Mouse (Mus musculus) MEL (cell line): ENCODE measurements around the gene Neu1. TPM values are rescaled to one million over a fixed set of nuclear protein-coding genes. Genes with fewer than 3 reads are reported as not detected.
A peak's percentile ranks its signal among the peaks of the same experiment; 100 is the strongest.

Experiments used
- DNase-seq: peaks from one replicate; pipeline ENCODE4 v3.0.0; 2011; ENCODE audit warnings: low read depth, low spot score
- H3K27ac ChIP-seq: 2 replicates; pipeline ENCODE4 v1.5.1; 2012; ENCODE audit warnings: low read depth, mild to moderate bottlenecking, control low read depth, low read length, moderate library complexity; ENCODE audit not compliant: control insufficient read depth
- H3K27me3 ChIP-seq, 2 experiments: fragments of 150-350 bp in 1 of 2; sonication (generic) in 1 of 2; 2 replicates each; pipeline ENCODE4 v1.6.1; 2012; ENCODE audit warnings: low read length in 2 of 2, mild to moderate bottlenecking in 2 of 2, improper control_type of control experiment in 1 of 2, moderate library complexity in 1 of 2; ENCODE audit not compliant: insufficient read depth in 2 of 2, control insufficient read depth in 1 of 2
- H3K36me3 ChIP-seq, 2 experiments: 2 replicates each; pipeline ENCODE4 v1.6.1; 2012 to 2014; ENCODE audit warnings: low read length in 2 of 2, improper control_type of control experiment in 1 of 2, inconsistent platforms in 1 of 2, mild to moderate bottlenecking in 1 of 2; ENCODE audit not compliant: insufficient read depth in 2 of 2, control insufficient read depth in 1 of 2
- H3K4me1 ChIP-seq, 2 experiments: fragments of 150-350 bp in 1 of 2; sonication (generic) in 1 of 2; 2 replicates each; pipeline ENCODE4 v1.6.1; 2012; ENCODE audit warnings: low read length in 2 of 2, improper control_type of control experiment in 1 of 2, mild to moderate bottlenecking in 1 of 2; ENCODE audit not compliant: insufficient read depth in 2 of 2, control insufficient read depth in 1 of 2
- H3K4me3 ChIP-seq, 2 experiments: fragments of 150-350 bp in 1 of 2; sonication (generic) in 1 of 2; 2 replicates each; pipeline ENCODE4 v1.5.1; 2012; ENCODE audit warnings: low read depth in 2 of 2, low read length in 2 of 2, mild to moderate bottlenecking in 2 of 2, moderate library complexity in 2 of 2, control low read depth in 1 of 2, improper control_type of control experiment in 1 of 2; ENCODE audit not compliant: control insufficient read depth in 1 of 2, insufficient read depth in 1 of 2
- H3K79me2 ChIP-seq: 2 replicates; pipeline ENCODE4 v1.6.1; 2012; ENCODE audit warnings: mild to moderate bottlenecking, low read length, moderate library complexity; ENCODE audit not compliant: control insufficient read depth, poor library complexity, insufficient read depth
- H3K9ac ChIP-seq: 2 replicates; pipeline ENCODE4 v1.6.1; 2012; ENCODE audit warnings: low read depth, mild to moderate bottlenecking, control low read depth, low read length, moderate library complexity; ENCODE audit not compliant: control insufficient read depth, poor library complexity, severe bottlenecking
- H3K9me3 ChIP-seq: fragments of 150-350 bp; sonication (generic); replicated peaks from 2 replicates; pipeline ENCODE4 v1.6.1; 2012; ENCODE audit warnings: mild to moderate bottlenecking, low read length, improper control_type of control experiment, moderate library complexity; ENCODE audit not compliant: insufficient read depth
- BHLHE40 ChIP-seq: IDR thresholded peaks from 2 replicates; pipeline ENCODE4 v1.6.1; 2012; ENCODE audit warnings: low read depth, mild to moderate bottlenecking, inconsistent platforms, low read length, improper control_type of control experiment, borderline replicate concordance
- CHD2 ChIP-seq: IDR thresholded peaks from 2 replicates; pipeline ENCODE4 v1.6.1; 2011; ENCODE audit warnings: low read length, improper control_type of control experiment
- CTCF ChIP-seq, 3 experiments: IDR thresholded peaks in 2 of 3; conservative IDR thresholded peaks in 1 of 3; 2 replicates each; pipeline ENCODE4 v1.5.1; 2011 to 2012; ENCODE audit warnings: low read length in 3 of 3, low read depth in 2 of 3, mild to moderate bottlenecking in 2 of 3, improper control_type of control experiment in 1 of 3, inconsistent platforms in 1 of 3, mixed read lengths in 1 of 3, moderate library complexity in 1 of 3; ENCODE audit not compliant: control insufficient read depth in 1 of 3, insufficient read depth in 1 of 3, poor library complexity in 1 of 3, severe bottlenecking in 1 of 3
- ELF1 ChIP-seq: IDR thresholded peaks from 2 replicates; pipeline ENCODE4 v1.6.1; 2014; ENCODE audit warnings: low read depth, mild to moderate bottlenecking, inconsistent platforms, low read length, improper control_type of control experiment, moderate library complexity
- EP300 ChIP-seq, 2 experiments: IDR thresholded peaks; 2 replicates each; pipeline ENCODE4 v1.6.1; 2011; ENCODE audit warnings: improper control_type of control experiment in 2 of 2, low read length in 2 of 2, low read depth in 1 of 2, mild to moderate bottlenecking in 1 of 2
- GABPA ChIP-seq: IDR thresholded peaks from 2 replicates; pipeline ENCODE4 v1.6.1; 2012; ENCODE audit warnings: low read depth, mild to moderate bottlenecking, inconsistent platforms, low read length, improper control_type of control experiment, moderate library complexity
- MAFK ChIP-seq: IDR thresholded peaks from 2 replicates; pipeline ENCODE4 v1.6.1; 2011; ENCODE audit warnings: low read depth, mild to moderate bottlenecking, low read length, improper control_type of control experiment, borderline replicate concordance
- MAX ChIP-seq: IDR thresholded peaks from 2 replicates; pipeline ENCODE4 v1.6.1; 2011; ENCODE audit warnings: low read length, improper control_type of control experiment
- MAZ ChIP-seq: IDR thresholded peaks from 2 replicates; pipeline ENCODE4 v1.6.1; 2012; ENCODE audit warnings: low read depth, mild to moderate bottlenecking, inconsistent platforms, low read length, improper control_type of control experiment
- MXI1 ChIP-seq: IDR thresholded peaks from 2 replicates; pipeline ENCODE4 v1.6.1; 2011; ENCODE audit warnings: mild to moderate bottlenecking, low read depth, low read length, improper control_type of control experiment
- MYB ChIP-seq: IDR thresholded peaks from 2 replicates; pipeline ENCODE4 v1.6.1; 2011; ENCODE audit warnings: mild to moderate bottlenecking, low read depth, low read length, improper control_type of control experiment
- MYC ChIP-seq: IDR thresholded peaks from 2 replicates; pipeline ENCODE4 v1.6.1; 2011; ENCODE audit warnings: low read depth, mild to moderate bottlenecking, low read length, improper control_type of control experiment, moderate library complexity
- NELFE ChIP-seq: IDR thresholded peaks from 2 replicates; pipeline ENCODE4 v1.6.1; 2011; ENCODE audit warnings: low read depth, low read length, improper control_type of control experiment
- NRF1 ChIP-seq: IDR thresholded peaks from 2 replicates; pipeline ENCODE4 v1.6.1; 2014; ENCODE audit warnings: low read depth, mild to moderate bottlenecking, inconsistent platforms, low read length, improper control_type of control experiment, moderate library complexity; ENCODE audit not compliant: poor library complexity, insufficient read depth, severe bottlenecking
- POLR2A ChIP-seq, 2 experiments: IDR thresholded peaks; 2 replicates each; pipeline ENCODE4 v1.6.1; 2011 to 2012; ENCODE audit warnings: low read length in 2 of 2, mild to moderate bottlenecking in 2 of 2, control low read depth in 1 of 2, improper control_type of control experiment in 1 of 2, low read depth in 1 of 2, moderate library complexity in 1 of 2; ENCODE audit not compliant: control insufficient read depth in 1 of 2, insufficient read depth in 1 of 2, poor library complexity in 1 of 2
- RAD21 ChIP-seq: IDR thresholded peaks from 2 replicates; pipeline ENCODE4 v1.6.1; 2011; ENCODE audit warnings: mild to moderate bottlenecking, low read depth, low read length, improper control_type of control experiment
- RCOR1 ChIP-seq: IDR thresholded peaks from 2 replicates; pipeline ENCODE4 v1.6.1; 2012; ENCODE audit warnings: low read depth, mild to moderate bottlenecking, inconsistent platforms, low read length, improper control_type of control experiment
- SMC3 ChIP-seq: IDR thresholded peaks from 2 replicates; pipeline ENCODE4 v1.6.1; 2011; ENCODE audit warnings: low read depth, low read length, improper control_type of control experiment
- USF1 ChIP-seq: IDR thresholded peaks from 2 replicates; pipeline ENCODE4 v1.6.1; 2014; ENCODE audit warnings: low read depth, mild to moderate bottlenecking, inconsistent platforms, low read length, improper control_type of control experiment, moderate library complexity
- ZC3H11A ChIP-seq: IDR thresholded peaks from 2 replicates; pipeline ENCODE4 v1.6.1; 2012; ENCODE audit warnings: low read depth, mild to moderate bottlenecking, inconsistent platforms, low read length, improper control_type of control experiment
- ZKSCAN1 ChIP-seq: IDR thresholded peaks from 2 replicates; pipeline ENCODE4 v1.6.1; 2012; ENCODE audit warnings: low read depth, mild to moderate bottlenecking, inconsistent platforms, low read length, improper control_type of control experiment, moderate library complexity
- ZMIZ1 ChIP-seq: IDR thresholded peaks from 2 replicates; pipeline ENCODE4 v1.6.1; 2012; ENCODE audit warnings: low read depth, mild to moderate bottlenecking, inconsistent platforms, low read length, improper control_type of control experiment, moderate library complexity
- ZNF384 ChIP-seq: IDR thresholded peaks from 2 replicates; pipeline ENCODE4 v1.6.1; 2012; ENCODE audit warnings: low read depth, mild to moderate bottlenecking, inconsistent platforms, low read length, improper control_type of control experiment
- polyA plus RNA-seq, 2 experiments: library from polyadenylated mRNA; stranded (reverse) in 1 of 2; unstranded in 1 of 2; fragments of >175 nt in 1 of 2; fragments of >200 nt in 1 of 2; gene quantifications; 2 replicates each; pipeline versions ENCODE4 v1.2.1 to v1.2.4; 2012; ENCODE audit warnings: low replicate concordance in 2 of 2, low read depth in 1 of 2; ENCODE audit not compliant: insufficient read length in 2 of 2, insufficient read depth in 1 of 2, missing spikeins in 1 of 2
- total RNA-seq: library from RNA; depleted of rRNA; stranded (reverse); fragments of 300-350 nt; gene quantifications from 2 replicates; pipeline ENCODE4 v1.2.3, GENCODE M21; 2012

Neu1 gene
- total and polyA plus RNA-seq, 3 experiments = 6.5 to 7.9 TPM; not detected in 1

DNA sequence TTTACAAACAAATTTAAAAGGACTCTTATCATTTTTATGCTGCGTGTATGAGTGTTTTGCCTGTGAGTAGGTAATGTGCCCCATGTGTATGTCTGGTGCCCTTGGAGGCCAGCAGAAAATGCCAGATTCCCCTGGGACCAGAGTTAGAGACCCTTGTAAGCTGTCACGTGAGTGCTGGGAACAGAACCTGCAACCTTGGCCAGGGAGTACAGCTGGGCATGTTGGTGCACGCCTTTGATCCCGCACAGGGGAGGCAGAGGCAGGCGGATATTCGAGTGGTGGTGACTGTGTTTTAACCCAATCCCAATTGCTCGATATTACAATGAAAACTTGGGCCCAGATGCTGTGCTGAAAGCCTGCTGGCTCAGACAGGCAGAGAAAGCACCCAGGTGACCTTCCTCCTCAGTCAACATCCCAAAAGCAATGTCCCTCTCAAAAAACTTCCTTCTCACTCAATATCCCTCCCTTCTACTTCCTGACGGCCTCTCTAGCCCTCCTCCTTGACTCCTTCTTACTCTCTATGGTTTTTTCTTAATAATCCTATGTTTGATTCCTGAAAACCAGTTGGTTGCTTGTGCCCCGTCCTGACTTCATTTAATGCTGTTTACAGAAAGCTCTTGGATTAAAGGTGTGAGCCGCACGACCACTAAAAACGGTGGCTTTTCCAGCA, 40.8 kb upstream of the Neu1 start:
- no peaks in the 10 kb centered on the region for H3K27me3 ChIP-seq
- peaks cover 0 to 6% of the 10 kb centered on the region in 2 experiments; a peak in 2 of 4 replicates for H3K4me1 ChIP-seq
- peaks cover 8% of the 10 kb centered on the region for H3K79me2 ChIP-seq
- DNase-seq = no peak
- TF ChIP-seq MAX (no peak), MYB (no peak), BHLHE40 (no peak), NELFE (no peak), ZKSCAN1 (no peak)
- H3K4me3 ChIP-seq = no peak overlapping the region
- no peak overlapping the region for H3K9ac ChIP-seq
- no peaks in the 10 kb centered on the region for H3K9me3 ChIP-seq
- H3K27ac ChIP-seq = no peak overlapping the region
- H3K36me3 ChIP-seq = peaks cover 0 to 2% of the 10 kb centered on the region in 2 experiments; a peak in 1 of 4 replicates

DNA sequence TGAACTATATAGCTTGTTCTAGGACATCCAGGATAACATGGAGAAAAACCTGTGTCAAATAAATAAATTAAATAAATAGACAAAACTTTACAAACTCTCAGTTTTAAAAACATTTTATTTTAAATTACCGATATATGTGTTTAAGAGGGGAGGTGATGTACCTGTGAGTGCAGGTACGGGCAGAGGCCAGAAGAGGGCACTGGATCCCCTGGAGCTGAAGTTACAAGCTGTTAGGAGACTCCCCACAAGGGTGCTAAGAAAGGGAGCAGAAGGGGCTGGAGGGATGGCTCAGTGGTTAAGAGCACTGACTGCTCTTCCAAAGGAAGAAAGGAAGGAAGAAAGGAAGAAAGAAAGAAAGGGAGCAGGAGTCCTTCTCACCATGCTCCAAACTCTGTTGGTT, 39.7 kb upstream of the Neu1 start:
- H3K4me1 ChIP-seq = peaks cover 0 to 9% of the 10 kb centered on the region in 2 experiments; a peak in 2 of 4 replicates

More for the DNA sequence above, 39.7 kb upstream of the Neu1 start:
- DNase-seq = peak; percentile 53
- TF ChIP-seq EP300 (IDR thresholded peaks at IDR 0.05; ENCODE audit: low read depth in 1 of 2, low read length in 2 of 2) = no peak
- no peak for TF ChIP-seq ZMIZ1
- no peak for TF ChIP-seq MYC
- TF ChIP-seq ELF1 = no peak
- TF ChIP-seq MAZ = no peak
- TF ChIP-seq NRF1 = no peak
- no peak for TF ChIP-seq CHD2
- TF ChIP-seq RAD21 = peak; percentile 32
- no peak for TF ChIP-seq ZNF384
- peak; percentile 36 to 58 (median 42) for TF ChIP-seq CTCF (IDR thresholded peaks at IDR 0.05 in 2 of 3, conservative IDR thresholded peaks at IDR 0.05 in 1 of 3; ENCODE audit: control insufficient read depth in 1 of 3, insufficient read depth in 1 of 3, low read depth in 2 of 3, low read length in 3 of 3, poor library complexity in 1 of 3, severe bottlenecking in 1 of 3)
- TF ChIP-seq SMC3 = peak; percentile 27; the same call in 1 of the 2 replicates
- no peak for TF ChIP-seq POLR2A (IDR thresholded peaks at IDR 0.05; ENCODE audit: control insufficient read depth in 1 of 2, insufficient read depth in 1 of 2, low read depth in 1 of 2, low read length in 2 of 2, poor library complexity in 1 of 2)
- no peak for TF ChIP-seq ZC3H11A
- no peak for TF ChIP-seq RCOR1
- no peak for TF ChIP-seq MAFK
- no peak for TF ChIP-seq MXI1
- TF ChIP-seq BHLHE40 = no peak
- TF ChIP-seq USF1 = no peak
- TF ChIP-seq GABPA = no peak
- peaks cover 0 to 5% of the 10 kb centered on the region in 2 experiments; a peak in 2 of 4 replicates for H3K36me3 ChIP-seq
- no peak overlapping the region for H3K4me3 ChIP-seq
- H3K27ac ChIP-seq = no peak overlapping the region
- H3K79me2 ChIP-seq = peaks cover 8% of the 10 kb centered on the region
- no peaks in the 10 kb centered on the region for H3K27me3 ChIP-seq
- no peaks in the 10 kb centered on the region for H3K9me3 ChIP-seq
- no peak overlapping the region for H3K9ac ChIP-seq
